Mouse (Mus musculus): ENCODE data around the gene Trim31. TPM values are rescaled to one million over a fixed set of nuclear protein-coding genes. Genes with fewer than 3 reads are reported as not detected.

Gene Trim31
- polyA plus RNA-seq, 1 experiment from 2014 or later: not detected

GRCm38 (mm10) chr17:36929236-36929932 is 31.5 kb downstream of the Trim31 start:
- no peak for ATAC-seq (ENCODE audit: low FRiP score)
- H3K4me3 ChIP-seq (replicated peaks): no peak overlapping the region
- no peaks in the 10 kb centered on the region for H3K27me3 ChIP-seq (replicated peaks)
- no peaks in the 10 kb centered on the region for H3K4me1 ChIP-seq
- H3K27ac ChIP-seq (replicated peaks): no peak overlapping the region
- H3K4me2 ChIP-seq: no peak overlapping the region
- H3K9ac ChIP-seq (replicated peaks): no peak overlapping the region
- WGBS: 75% methylated on average over 12 of the region's 12 CpGs
- H3K36me3 ChIP-seq: no peaks in the 10 kb centered on the region
- H3K9me3 ChIP-seq (replicated peaks): no peaks in the 10 kb centered on the region

GRCm38 (mm10) chr17:36930233-36930632 is 32.3 kb downstream of the Trim31 start:
- H3K4me2 ChIP-seq: no peak overlapping the region
- no peaks in the 10 kb centered on the region for H3K9me3 ChIP-seq (replicated peaks)
- WGBS: 55% methylated on average over 6 of the region's 6 CpGs
- ATAC-seq (ENCODE audit: low FRiP score): no peak
- H3K27ac ChIP-seq (replicated peaks): no peak overlapping the region
- no peak overlapping the region for H3K4me3 ChIP-seq (replicated peaks)
- H3K36me3 ChIP-seq: no peaks in the 10 kb centered on the region
- no peaks in the 10 kb centered on the region for H3K4me1 ChIP-seq
- H3K9ac ChIP-seq (replicated peaks): no peak overlapping the region
- H3K27me3 ChIP-seq (replicated peaks): no peaks in the 10 kb centered on the region

GRCm38 (mm10) chr17:36931130-36931529 is 33.2 kb downstream of the Trim31 start:
- Histone ChIP-seq H3K4me2 (no peak overlapping the region), H3K4me3 (replicated peaks) (no peak overlapping the region), H3K9me3 (replicated peaks) (no peaks in the 10 kb centered on the region), H3K27ac (replicated peaks) (no peak overlapping the region), H3K36me3 (no peaks in the 10 kb centered on the region), H3K4me1 (no peaks in the 10 kb centered on the region), H3K27me3 (replicated peaks) (no peaks in the 10 kb centered on the region), H3K9ac (replicated peaks) (no peak overlapping the region)
- no peak for ATAC-seq (ENCODE audit: low FRiP score)
- WGBS: 88% methylated on average over 4 of the region's 4 CpGs

- ATAC-seq (ENCODE audit: low FRiP score): no peak
- WGBS: 66% methylated on average over 2 of the region's 2 CpGs
- no peaks in the 10 kb centered on the region for H3K9me3 ChIP-seq (replicated peaks)
- no peaks in the 10 kb centered on the region for H3K36me3 ChIP-seq
- no peak overlapping the region for H3K4me2 ChIP-seq
- H3K4me1 ChIP-seq: no peaks in the 10 kb centered on the region
- no peak overlapping the region for H3K27ac ChIP-seq (replicated peaks)
- H3K9ac ChIP-seq (replicated peaks): no peak overlapping the region
- H3K4me3 ChIP-seq (replicated peaks): no peak overlapping the region
- H3K27me3 ChIP-seq (replicated peaks): 0 out of 2 replicates have a peak, but pooled peaks cover 2% of the 10 kb centered on the region
Observed at GRCm38 (mm10) chr17:36931806-36932205, 33.9 kb downstream of the Trim31 start.

GRCm38 (mm10) chr17:36938056-36938455 is 40.1 kb downstream of the Trim31 start:
- Histone ChIP-seq H3K4me2 (no peak overlapping the region), H3K9me3 (replicated peaks) (no peaks in the 10 kb centered on the region), H3K4me1 (peaks cover 7% of the 10 kb centered on the region), H3K4me3 (replicated peaks) (no peak overlapping the region), H3K27ac (replicated peaks) (no peak overlapping the region), H3K9ac (replicated peaks) (no peak overlapping the region), H3K27me3 (replicated peaks) (peaks cover 12% of the 10 kb centered on the region), H3K36me3 (no peaks in the 10 kb centered on the region)
- no peak for ATAC-seq (ENCODE audit: low FRiP score)
- WGBS: 85% methylated on average over 2 of the region's 2 CpGs

- Histone ChIP-seq H3K4me2 (peak overlapping the region; percentile 80), H3K9ac (replicated peaks) (no peak overlapping the region), H3K4me1 (peaks cover 32% of the 10 kb centered on the region), H3K27me3 (replicated peaks) (peaks cover 34% of the 10 kb centered on the region), H3K27ac (replicated peaks) (no peak overlapping the region), H3K36me3 (no peaks in the 10 kb centered on the region), H3K9me3 (replicated peaks) (no peaks in the 10 kb centered on the region), H3K4me3 (replicated peaks) (peak overlapping the region; percentile 43)
- ATAC-seq (ENCODE audit: low FRiP score): no peak
- 63% methylated on average over 10 of the region's 10 CpGs for WGBS
Observed at GRCm38 (mm10) chr17:36942391-36942790, 44.5 kb downstream of the Trim31 start.

DNA sequence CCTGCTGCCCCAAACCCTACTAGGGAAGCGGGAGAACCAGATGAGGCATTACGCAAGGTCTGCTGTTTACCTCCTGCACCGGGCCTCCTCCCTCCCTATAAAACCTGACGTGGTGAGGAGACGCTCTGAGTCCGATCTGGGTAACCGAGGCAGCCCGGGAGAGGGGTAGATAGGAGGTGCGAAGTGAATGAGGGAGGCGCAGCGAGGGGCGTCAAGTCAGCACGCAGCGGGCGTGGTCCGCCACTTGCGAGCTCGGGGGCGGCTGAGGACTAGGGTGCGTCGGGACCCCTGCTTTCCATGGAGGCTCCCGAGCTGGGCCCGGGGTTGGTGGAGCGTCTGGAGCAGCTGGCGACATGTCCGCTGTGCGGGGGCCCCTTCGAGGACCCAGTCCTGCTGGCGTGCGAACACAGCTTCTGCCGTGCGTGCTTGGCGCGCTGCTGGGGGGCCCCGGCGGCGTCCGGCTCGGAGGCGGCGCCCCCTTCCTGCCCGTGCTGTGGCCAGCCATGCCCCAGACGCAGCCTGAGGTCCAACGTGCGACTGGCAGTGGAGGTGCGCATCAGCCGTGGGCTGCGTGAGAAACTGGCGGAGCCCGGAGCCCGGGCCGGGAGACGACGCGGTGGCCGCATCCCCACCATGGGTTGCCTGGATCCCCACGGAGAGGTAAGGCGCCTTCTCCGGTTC is 45.0 kb downstream of the Trim31 start, which contains the start of gene Rnf39:
Rnf39 (plus strand) TSS at position 128 of the 681 bp plus-strand sequence.
- Histone ChIP-seq H3K27ac (replicated peaks) (no peak within 1 kb of the TSS), H3K36me3 (no peaks in the 10 kb centered on the region), H3K27me3 (replicated peaks) (peaks cover 34% of the 10 kb centered on the region), H3K9me3 (replicated peaks) (no peaks in the 10 kb centered on the region), H3K4me1 (peaks cover 37% of the 10 kb centered on the region), H3K9ac (replicated peaks) (peak within 1 kb of the TSS; percentile 28), H3K4me3 (replicated peaks) (peak within 1 kb of the TSS; percentile 43), H3K4me2 (peak within 1 kb of the TSS; percentile 80)
- 2% methylated on average over 56 of the region's 59 CpGs for WGBS
- 0 out of 2 replicates have a peak, but pooled peaks have one; percentile 9 for ATAC-seq (ENCODE audit: low FRiP score)

DNA sequence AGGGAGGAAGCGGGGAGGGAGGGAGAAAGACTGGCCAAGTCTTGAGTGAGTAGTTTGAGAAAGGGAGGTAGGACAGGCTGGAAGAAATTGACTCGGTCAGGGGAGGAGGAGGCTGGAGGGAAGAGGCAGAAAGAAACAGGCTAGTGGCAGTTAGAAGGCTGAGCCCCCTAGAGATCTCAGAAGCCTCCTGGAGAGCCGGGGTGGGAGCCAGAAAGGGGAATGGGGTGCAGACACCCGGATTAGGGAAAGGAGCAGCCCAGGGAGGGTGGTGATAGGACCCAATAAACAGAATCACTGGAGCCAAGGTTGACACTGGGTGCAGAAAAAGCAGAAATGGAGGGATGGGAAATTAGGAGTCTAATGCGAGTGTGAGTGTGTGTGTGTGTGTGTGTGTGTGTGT is 45.8 kb downstream of the Trim31 start:
- Histone ChIP-seq H3K9me3 (replicated peaks) (no peaks in the 10 kb centered on the region), H3K4me3 (replicated peaks) (peak overlapping the region; percentile 43), H3K27me3 (replicated peaks) (peaks cover 34% of the 10 kb centered on the region), H3K9ac (replicated peaks) (no peak overlapping the region), H3K27ac (replicated peaks) (no peak overlapping the region), H3K4me1 (peaks cover 38% of the 10 kb centered on the region), H3K4me2 (peak overlapping the region; percentile 80), H3K36me3 (peaks cover 2% of the 10 kb centered on the region)
- 12% methylated on average over 5 of the region's 5 CpGs for WGBS
- no peak for ATAC-seq (ENCODE audit: low FRiP score)

DNA sequence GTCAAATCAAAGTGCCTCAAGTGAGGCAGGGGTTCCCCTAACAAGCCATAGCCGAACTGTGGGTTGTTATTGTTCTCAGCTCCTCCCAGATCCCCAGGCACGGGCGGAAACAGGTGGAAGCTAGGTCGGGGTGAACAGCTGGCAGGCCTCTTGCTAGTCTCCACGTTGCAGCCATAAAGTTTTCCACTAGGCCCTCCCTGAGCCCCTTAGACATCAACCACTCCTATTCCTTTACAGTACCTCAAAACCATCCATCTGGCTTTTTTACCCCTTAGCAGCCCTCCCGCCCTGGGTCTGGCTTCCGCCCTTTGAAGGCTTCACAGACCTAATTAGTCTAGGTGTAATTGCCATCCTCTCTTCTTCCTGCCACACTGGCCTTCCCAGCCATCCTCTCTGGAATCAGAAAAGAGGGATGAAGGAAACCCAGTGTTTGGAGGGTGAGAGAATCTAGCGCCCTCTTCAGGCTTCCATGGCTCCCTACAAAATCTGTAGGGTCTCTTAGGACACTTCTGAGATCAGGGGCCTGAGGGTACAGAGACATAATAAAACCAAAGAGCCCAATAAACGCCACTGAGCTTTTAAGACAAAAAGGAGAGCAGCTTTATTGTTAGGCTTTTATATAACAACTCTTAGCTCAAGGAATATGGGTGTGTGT is 46.3 kb downstream of the Trim31 start:
- H3K4me2 ChIP-seq: peak overlapping the region; percentile 80; the same call in 1 of the 2 replicates
- no peak for ATAC-seq (ENCODE audit: low FRiP score)
- no peak overlapping the region for H3K9ac ChIP-seq (replicated peaks)
- no peak overlapping the region for H3K4me3 ChIP-seq (replicated peaks)
- H3K27ac ChIP-seq (replicated peaks): no peak overlapping the region
- peaks cover 8% of the 10 kb centered on the region for H3K36me3 ChIP-seq
- H3K9me3 ChIP-seq (replicated peaks): no peaks in the 10 kb centered on the region
- H3K4me1 ChIP-seq: peaks cover 38% of the 10 kb centered on the region
- WGBS: 13% methylated on average over 9 of the region's 9 CpGs
- H3K27me3 ChIP-seq (replicated peaks): peaks cover 34% of the 10 kb centered on the region

GRCm38 (mm10) chr17:36947051-36947819 is 49.3 kb downstream of the Trim31 start:
- Histone ChIP-seq H3K4me2 (peak overlapping the region; percentile 95), H3K27ac (replicated peaks) (peak overlapping the region; percentile 83), H3K27me3 (replicated peaks) (peaks cover 32% of the 10 kb centered on the region), H3K4me1 (peaks cover 51% of the 10 kb centered on the region), H3K9me3 (replicated peaks) (no peaks in the 10 kb centered on the region), H3K4me3 (replicated peaks) (peak overlapping the region; percentile 57), H3K36me3 (peaks cover 14% of the 10 kb centered on the region), H3K9ac (replicated peaks) (peak overlapping the region; percentile 74)
- peak; percentile 66 for ATAC-seq (ENCODE audit: low FRiP score)
- 1% methylated on average over 62 of the region's 62 CpGs for WGBS

GRCm38 (mm10) chr17:36948286-36948685 is 50.4 kb downstream of the Trim31 start:
- H3K27ac ChIP-seq (replicated peaks): 0 out of 2 replicates have a peak overlapping the region, but pooled peaks have one; percentile 83
- 85% methylated on average over 1 of the region's 1 CpGs for WGBS
- no peak overlapping the region for H3K9ac ChIP-seq (replicated peaks)
- no peak overlapping the region for H3K4me3 ChIP-seq (replicated peaks)
- peaks cover 22% of the 10 kb centered on the region for H3K27me3 ChIP-seq (replicated peaks)
- ATAC-seq (ENCODE audit: low FRiP score): no peak
- H3K4me1 ChIP-seq: peaks cover 41% of the 10 kb centered on the region
- no peaks in the 10 kb centered on the region for H3K9me3 ChIP-seq (replicated peaks)
- no peak overlapping the region for H3K4me2 ChIP-seq
- H3K36me3 ChIP-seq: peaks cover 14% of the 10 kb centered on the region
